ENCODE assay signal across 11 mouse cellular contexts in the genomic region with DNA sequence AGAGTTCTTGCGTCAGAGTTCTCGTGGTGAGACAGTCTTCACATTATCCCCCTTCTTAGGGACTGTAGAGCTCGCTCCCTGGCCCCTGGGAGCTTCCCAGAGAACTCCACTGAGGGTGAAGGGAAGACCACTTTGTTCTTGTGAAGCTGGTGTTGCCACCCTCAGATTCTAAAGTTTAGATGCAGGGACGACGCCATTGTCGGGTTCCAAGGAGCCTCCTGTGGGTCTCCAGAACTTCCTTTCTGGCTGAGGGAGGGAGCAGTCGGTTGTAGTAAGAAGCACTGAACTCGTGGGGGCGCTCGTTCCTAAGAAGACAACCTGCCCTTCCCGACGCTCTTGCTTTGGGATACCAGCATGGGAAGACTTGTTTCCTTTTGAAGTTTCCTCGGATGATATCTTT. TPM values are rescaled to one million over a fixed set of nuclear protein-coding genes. Genes with fewer than 3 reads are reported as not detected.
A peak's percentile ranks its signal among the peaks of the same experiment; 100 is the strongest.
DNase-seq lines count a peak whose midpoint lies in the region; ATAC-seq lines count a peak whose summit lies in the region.
"Not testable (repeated sequence)": the region's sequence is repeated elsewhere in the genome, so short reads cannot be mapped to it uniquely, and the experiment has no call there.
"Had no signal": no experiment of that assay in that cellular context is flagged by ENCODE, and none has a peak within 500 bp of the region (broad histone marks: within the 10 kb centered on the region; RNA-seq: fewer than 3 reads in every experiment).

Gene Nat8f3 (minus strand): TSS at position 223 of the 400 bp plus-strand sequence.

- H3K9ac ChIP-seq in forebrain, embryonic 11.5 days (ENCODE audit: low read length); limb, embryonic 11.5 days (ENCODE audit: low read length): not testable (repeated sequence)

- WGBS in forebrain, embryonic 11.5 days = 65% methylated on average over 13 of the region's 13 CpGs
- WGBS in limb, embryonic 11.5 days = 74% methylated on average over 13 of the region's 13 CpGs

- DNase-seq in MN1 (ENCODE audit: low spot score) = peak; percentile 6
- DNase-seq in cerebellum, adult 11 months = peak; percentile 28
- DNase-seq in forebrain, embryonic 11.5 days (ENCODE audit: low spot score) = peak; percentile 51
- peak; percentile 15 to 38 for DNase-seq in heart, adult 9 months (ENCODE audit: low spot score in 2 of 2)
- DNase-seq in kidney, postnatal 10 days = peak; percentile 50
- peak; percentile 20 for DNase-seq in limb, embryonic 11.5 days (ENCODE audit: low spot score)
- DNase-seq in ovary, postnatal 36 days (ENCODE audit: low spot score) = peak; percentile 66
- DNase-seq in thymus, postnatal 4 days = peak; percentile 8

- not testable (repeated sequence) for H3K4me1 ChIP-seq in forebrain, embryonic 11.5 days (replicated peaks; ENCODE audit: control insufficient read depth, insufficient read depth, low read length); limb, embryonic 11.5 days (ENCODE audit: control insufficient read depth, insufficient read depth, low read length)

- H3K9me3 ChIP-seq in forebrain, embryonic 11.5 days (ENCODE audit: control insufficient read depth, low read length); limb, embryonic 11.5 days (ENCODE audit: control insufficient read depth, low read length): not testable (repeated sequence)

- H3K4me2 ChIP-seq in forebrain, embryonic 11.5 days (ENCODE audit: low read depth, low read length, severe bottlenecking); limb, embryonic 11.5 days (ENCODE audit: low read depth, severe bottlenecking): not testable (repeated sequence)

- not testable (repeated sequence) for H3K27ac ChIP-seq in forebrain, embryonic 11.5 days (ENCODE audit: low read depth, low read length); limb, embryonic 11.5 days (replicated peaks; ENCODE audit: low read depth, low read length)

- H3K27me3 ChIP-seq in forebrain, embryonic 11.5 days (ENCODE audit: control insufficient read depth, insufficient read depth, low read length); limb, embryonic 11.5 days (ENCODE audit: control insufficient read depth, insufficient read depth, low read length): not testable (repeated sequence)

- H3K36me3 ChIP-seq in forebrain, embryonic 11.5 days (ENCODE audit: control insufficient read depth, insufficient read depth, low read length); limb, embryonic 11.5 days (ENCODE audit: control insufficient read depth, insufficient read depth, low read length): not testable (repeated sequence)

- not testable (repeated sequence) for ATAC-seq in forebrain, embryonic 11.5 days (replicated peaks; ENCODE audit: low FRiP score); limb, embryonic 11.5 days (ENCODE audit: insufficient number of reproducible peaks, low FRiP score, low TSS enrichment, low read depth)

- not testable (repeated sequence) for H3K4me3 ChIP-seq in forebrain, embryonic 11.5 days (ENCODE audit: low read depth, low read length); limb, embryonic 11.5 days (ENCODE audit: low read depth, low read length)

RNA-seq across cellular contexts. Expression of gene Nat8f3, which starts in this region (rescaled TPM):
- polyA plus RNA-seq in forebrain, embryonic 11.5 days (2014; fragmentation: Nextera tagmentation; extraction: Ambion mirVana) = 0.33 and 0.57 TPM in 2 replicates
- polyA plus RNA-seq in limb, embryonic 11.5 days (2014; fragmentation: Nextera tagmentation; extraction: Ambion mirVana) = 0.21 TPM in 1 of 2 replicates, not detected in the other
- polyA plus RNA-seq: heart, embryonic 16.5 days; liver, embryonic 14.5 days; thymus, postnatal 0 days had no signal

Comparison
In these comparisons a context has a peak if more than half of its experiments do, and no peak if none do; other contexts are left out.
1. Peak in DNase-seq in forebrain, embryonic 11.5 days; RNA of the gene not detected or under 1 TPM.
2. Peak in DNase-seq in limb, embryonic 11.5 days; RNA of the gene not detected or under 1 TPM.
3. DNase-seq: peak in every context shown above with its lines; median percentile 66 in ovary, postnatal 36 days; 51 in forebrain, embryonic 11.5 days; 50 in kidney, postnatal 10 days; 28 in cerebellum, adult 11 months; 26 in heart, adult 9 months; 20 in limb, embryonic 11.5 days; 8 in thymus, postnatal 4 days; 6 in MN1.